Mouse (Mus musculus) MEL (cell line): Measurements from ENCODE around the gene Il12rb1.

Experiments
- GABPA ChIP-seq: IDR thresholded peaks from 2 replicates; pipeline ENCODE4 v1.6.1; 2012; ENCODE audit warnings: low read depth, mild to moderate bottlenecking, inconsistent platforms, low read length, improper control_type of control experiment, moderate library complexity
- MAX ChIP-seq: IDR thresholded peaks from 2 replicates; pipeline ENCODE4 v1.6.1; 2011; ENCODE audit warnings: low read length, improper control_type of control experiment
- POLR2A ChIP-seq, 2 experiments: IDR thresholded peaks; 2 replicates each; pipeline ENCODE4 v1.6.1; 2011 to 2012; ENCODE audit warnings: low read length in 2 of 2, mild to moderate bottlenecking in 2 of 2, control low read depth in 1 of 2, improper control_type of control experiment in 1 of 2, low read depth in 1 of 2, moderate library complexity in 1 of 2; ENCODE audit not compliant: control insufficient read depth in 1 of 2, insufficient read depth in 1 of 2, poor library complexity in 1 of 2
- SIN3A ChIP-seq: IDR thresholded peaks from 2 replicates; pipeline ENCODE4 v1.6.1; 2012; ENCODE audit warnings: low read length, improper control_type of control experiment, inconsistent platforms

- TF ChIP-seq MAX, result no peak
- no peak for TF ChIP-seq GABPA
- TF ChIP-seq SIN3A, result no peak
- no peak for TF ChIP-seq POLR2A (IDR thresholded peaks at IDR 0.05; ENCODE audit: control insufficient read depth in 1 of 2, insufficient read depth in 1 of 2, low read depth in 1 of 2, low read length in 2 of 2, poor library complexity in 1 of 2)
Measured at GRCm38 (mm10) chr8:70808955-70809701, 879 bp downstream of the Il12rb1 start.
